Mouse (Mus musculus): ENCODE measurements around the gene Mical3.

DNA sequence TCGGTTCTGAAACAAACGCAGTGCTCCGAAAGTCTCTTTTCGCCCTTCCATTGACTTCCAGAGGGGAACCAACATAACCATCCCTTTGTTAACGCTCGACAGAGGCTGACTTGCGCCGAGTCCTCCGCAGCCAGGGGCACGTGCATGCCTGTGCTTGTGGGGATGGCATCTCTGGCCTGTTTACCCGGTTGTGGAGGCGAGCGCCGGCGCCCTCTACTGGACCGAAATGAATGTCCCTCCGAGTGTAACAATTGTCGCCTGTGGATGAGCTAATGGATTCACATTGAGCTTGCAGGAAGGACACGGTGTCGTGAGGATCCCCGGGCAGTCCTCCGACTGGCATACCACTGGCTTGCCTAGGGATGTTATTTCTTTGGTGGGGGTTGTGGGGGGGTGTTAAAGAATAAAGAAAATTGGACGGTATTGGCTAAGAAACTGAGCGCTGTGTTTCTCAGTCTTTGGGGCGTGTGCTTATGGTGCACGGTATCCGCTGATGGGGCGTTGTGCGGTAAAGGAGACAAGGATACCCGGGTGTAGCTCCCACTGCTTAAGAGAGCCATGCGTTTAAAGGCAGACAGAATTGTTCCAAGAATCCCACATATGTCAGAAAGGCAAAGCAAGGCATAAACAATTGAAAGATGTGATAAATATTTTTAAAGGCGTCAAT is 627 bp downstream of the Mical3 start:
- TF ChIP-seq POLR2A (IDR thresholded peaks at IDR 0.05; ENCODE audit: extremely low read depth, insufficient read depth, low read length) (peak; percentile 78), CTCF (IDR thresholded peaks at IDR 0.05; ENCODE audit: extremely low read depth, insufficient read depth, low read length) (peak; percentile 75)

All from cortical plate, adult 2 months (tissue).